Comparison of ENCODE assay signal across 8 mouse cellular contexts in the genomic region with DNA sequence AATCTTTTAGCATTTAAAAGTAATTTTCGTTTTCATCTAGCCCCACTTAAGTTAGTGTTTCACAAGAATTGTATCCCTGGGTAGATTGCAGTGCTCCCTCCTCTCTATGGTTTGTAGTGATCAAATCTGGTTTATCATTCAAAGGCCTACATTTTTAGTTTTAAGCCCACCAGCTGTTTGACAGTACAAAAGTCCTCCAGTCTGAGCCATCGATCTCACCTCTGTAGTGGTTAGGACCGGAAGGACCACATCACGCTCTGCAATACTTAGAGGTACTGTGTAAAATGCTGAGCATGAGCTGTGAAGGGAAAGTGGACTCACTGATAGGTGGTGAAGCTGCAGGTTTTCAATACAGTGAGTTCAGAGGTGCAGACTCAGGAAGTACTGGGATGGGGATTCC. TPM values are rescaled to one million over a fixed set of nuclear protein-coding genes. Genes with fewer than 3 reads are reported as not detected.
DNase-seq lines count a peak whose midpoint lies in the region; ATAC-seq and TF ChIP-seq lines count a peak whose summit lies in the region.

No protein-coding gene starts in this region.

- 23% methylated on average over 4 of the region's 4 CpGs for WGBS in kidney, embryonic 14.5 days
- WGBS in heart, postnatal 0 days: 6% methylated on average over 4 of the region's 4 CpGs
- 44% methylated on average over 4 of the region's 4 CpGs for WGBS in midbrain, embryonic 11.5 days

- H3K4me1 ChIP-seq in kidney, embryonic 14.5 days (ENCODE audit: control insufficient read depth, insufficient read depth, low read length): peaks cover 20% of the 10 kb centered on the region
- no peaks in the 10 kb centered on the region for H3K4me1 ChIP-seq in ES-Bruce4 (ENCODE audit: control insufficient read depth, insufficient read depth, low read length)
- peaks cover 11% of the 10 kb centered on the region for H3K4me1 ChIP-seq in heart, postnatal 0 days (ENCODE audit: control insufficient read depth, insufficient read depth)
- peaks cover 16% of the 10 kb centered on the region for H3K4me1 ChIP-seq in midbrain, embryonic 11.5 days (ENCODE audit: control insufficient read depth, insufficient read depth, low read length)

- TF ChIP-seq CTCF in ES-Bruce4 (IDR thresholded peaks at IDR 0.05; ENCODE audit: low read depth, low read length): no peak
- no peak for TF ChIP-seq CTCF in heart, postnatal 0 days (IDR thresholded peaks at IDR 0.05; ENCODE audit: low read depth)

- peaks cover 14% of the 10 kb centered on the region for H3K36me3 ChIP-seq in kidney, embryonic 14.5 days (ENCODE audit: control insufficient read depth, insufficient read depth, low read length)
- peaks cover 14% of the 10 kb centered on the region for H3K36me3 ChIP-seq in ES-Bruce4 (ENCODE audit: control insufficient read depth, insufficient read depth, low read length, poor library complexity, severe bottlenecking)
- peaks cover 6% of the 10 kb centered on the region for H3K36me3 ChIP-seq in heart, postnatal 0 days (replicated peaks; ENCODE audit: control insufficient read depth, insufficient read depth, low read length)
- no peaks in the 10 kb centered on the region; the same call in 1 of the 2 replicates for H3K36me3 ChIP-seq in midbrain, embryonic 11.5 days (ENCODE audit: control insufficient read depth, insufficient read depth, low read length)

- TF ChIP-seq POLR2A in ES-Bruce4 (IDR thresholded peaks at IDR 0.05; ENCODE audit: insufficient read depth, low read length): no peak

- H3K9me3 ChIP-seq in kidney, embryonic 14.5 days (ENCODE audit: control insufficient read depth, low read length): no peaks in the 10 kb centered on the region
- no peaks in the 10 kb centered on the region for H3K9me3 ChIP-seq in ES-Bruce4 (replicated peaks; ENCODE audit: control insufficient read depth, insufficient read depth, low read length, poor library complexity, severe bottlenecking)
- H3K9me3 ChIP-seq in heart, postnatal 0 days (replicated peaks; ENCODE audit: control insufficient read depth, low read length): no peaks in the 10 kb centered on the region
- H3K9me3 ChIP-seq in midbrain, embryonic 11.5 days (ENCODE audit: control insufficient read depth, low read length): no peaks in the 10 kb centered on the region

- H3K27me3 ChIP-seq in kidney, embryonic 14.5 days (ENCODE audit: control insufficient read depth, insufficient read depth, low read length): no peaks in the 10 kb centered on the region
- H3K27me3 ChIP-seq in ES-Bruce4 (ENCODE audit: control insufficient read depth, insufficient read depth, low read length, poor library complexity, severe bottlenecking): no peaks in the 10 kb centered on the region
- H3K27me3 ChIP-seq in heart, postnatal 0 days (ENCODE audit: control insufficient read depth, insufficient read depth, low read length): no peaks in the 10 kb centered on the region
- no peaks in the 10 kb centered on the region for H3K27me3 ChIP-seq in midbrain, embryonic 11.5 days (ENCODE audit: control insufficient read depth, insufficient read depth, low read length)

- peak overlapping the region; percentile 73 for H3K4me2 ChIP-seq in kidney, embryonic 14.5 days (replicated peaks; ENCODE audit: low read depth, low read length)
- H3K4me2 ChIP-seq in heart, postnatal 0 days (ENCODE audit: low read depth, low read length): peak overlapping the region; percentile 81
- H3K4me2 ChIP-seq in midbrain, embryonic 11.5 days: peak overlapping the region; percentile 67

- H3K9ac ChIP-seq in kidney, embryonic 14.5 days (ENCODE audit: low read depth, low read length): peak overlapping the region; percentile 99
- H3K9ac ChIP-seq in ES-Bruce4 (ENCODE audit: low read depth, poor library complexity, severe bottlenecking): peak overlapping the region; percentile 88
- H3K9ac ChIP-seq in heart, postnatal 0 days (replicated peaks; ENCODE audit: low read depth, low read length): peak overlapping the region; percentile 95
- peak overlapping the region; percentile 95 for H3K9ac ChIP-seq in midbrain, embryonic 11.5 days (ENCODE audit: low read length)

- no peak for ATAC-seq in kidney, embryonic 14.5 days (ENCODE audit: low FRiP score, low TSS enrichment)
- no peak for ATAC-seq in heart, postnatal 0 days (ENCODE audit: insufficient read depth, low read depth)
- ATAC-seq in midbrain, embryonic 11.5 days (ENCODE audit: low FRiP score): no peak

- no peak for TF ChIP-seq EP300 in ES-Bruce4 (IDR thresholded peaks at IDR 0.05; ENCODE audit: insufficient read depth, low read depth, low read length)
- no peak for TF ChIP-seq EP300 in heart, postnatal 0 days (IDR thresholded peaks at IDR 0.05; ENCODE audit: low read depth)

- intact Hi-C loops in left cerebral cortex, postnatal 25 days (cut with DNase I): loop anchor here (10.0 kb wide), 1 partner anchor 540 kb away; a partner anchor contains a TSS

- H3K27ac ChIP-seq in kidney, embryonic 14.5 days (ENCODE audit: low read depth, low read length): peak overlapping the region; percentile 97
- H3K27ac ChIP-seq in ES-Bruce4 (ENCODE audit: insufficient read depth, low read length): 0 out of 2 replicates have a peak overlapping the region, but pooled peaks have one; percentile 3
- H3K27ac ChIP-seq in heart, postnatal 0 days (ENCODE audit: low read depth): peak overlapping the region; percentile 100
- peak overlapping the region; percentile 98 for H3K27ac ChIP-seq in midbrain, embryonic 11.5 days (ENCODE audit: low read depth, low read length)

- peak overlapping the region; percentile 81 for H3K4me3 ChIP-seq in kidney, embryonic 14.5 days (ENCODE audit: low read length)
- peak overlapping the region; percentile 98 for H3K4me3 ChIP-seq in ES-Bruce4 (ENCODE audit: low read depth, low read length)
- H3K4me3 ChIP-seq in heart, postnatal 0 days (ENCODE audit: low read depth, low read length): peak overlapping the region; percentile 88
- peak overlapping the region; percentile 82 for H3K4me3 ChIP-seq in midbrain, embryonic 11.5 days (ENCODE audit: low read depth, low read length)

- no peak for DNase-seq in kidney, postnatal 4 days
- DNase-seq in heart, postnatal 0 days (ENCODE audit: low spot score): no peak
- DNase-seq in midbrain, embryonic 11.5 days (ENCODE audit: low spot score, missing footprints): peak; percentile 86
- no peak for DNase-seq in ovary, postnatal 10 days (ENCODE audit: low spot score)
- no peak for DNase-seq in ovary, adult 18-20 months (ENCODE audit: low spot score)
- no peak for DNase-seq in left cerebral cortex, postnatal 25 days (ENCODE audit: low spot score in 2 of 2)

RNA-seq across cellular contexts. Expression of a gene that starts 1.0 kb away (rescaled TPM):
- polyA plus RNA-seq in kidney, embryonic 14.5 days (2014; fragmentation: Nextera tagmentation; extraction: Ambion mirVana): 122 and 150 TPM in 2 replicates
- 191 and 201 TPM in 2 replicates for polyA plus RNA-seq in ES-Bruce4 (2011; ENCODE audit: insufficient read depth, insufficient read length, low read depth, missing spikeins)
- total RNA-seq in heart, postnatal 0 days (2014; rRNA removed; ENCODE audit: low replicate concordance): 54.9 and 56.2 TPM in 2 replicates
- polyA plus RNA-seq in heart, postnatal 0 days (2015; fragmentation: Nextera tagmentation; extraction: Ambion mirVana): 76.2 and 80.9 TPM in 2 replicates
- 130 and 135 TPM in 2 replicates for polyA plus RNA-seq in midbrain, embryonic 11.5 days (2014; fragmentation: Nextera tagmentation; extraction: Ambion mirVana)
- 10 to 100 TPM; 68.0 to 69.0 TPM for total RNA-seq in left cerebral cortex, postnatal 25 days (2021)

RNA-seq across cellular contexts. Expression of a gene that starts 10.3 kb away (rescaled TPM):
- 0.30 and 0.34 TPM in 2 replicates for polyA plus RNA-seq in kidney, embryonic 14.5 days (2014; fragmentation: Nextera tagmentation; extraction: Ambion mirVana)
- polyA plus RNA-seq in ES-Bruce4 (2011; ENCODE audit: insufficient read depth, insufficient read length, low read depth, missing spikeins): not detected in 2 replicates
- total RNA-seq in heart, postnatal 0 days (2014; rRNA removed; ENCODE audit: low replicate concordance): 1.5 TPM in 1 of 2 replicates, not detected in the other
- polyA plus RNA-seq in heart, postnatal 0 days (2015; fragmentation: Nextera tagmentation; extraction: Ambion mirVana): 0.05 and 0.25 TPM in 2 replicates
- polyA plus RNA-seq in midbrain, embryonic 11.5 days (2014; fragmentation: Nextera tagmentation; extraction: Ambion mirVana): not detected in 2 replicates
- not detected for total RNA-seq in left cerebral cortex, postnatal 25 days (2021)

RNA-seq across cellular contexts. Expression of a gene that starts 24.3 kb away (rescaled TPM):
- polyA plus RNA-seq in kidney, embryonic 14.5 days (2014; fragmentation: Nextera tagmentation; extraction: Ambion mirVana): 0.13 and 0.62 TPM in 2 replicates
- polyA plus RNA-seq in ES-Bruce4 (2011; ENCODE audit: insufficient read depth, insufficient read length, low read depth, missing spikeins): not detected in 2 replicates
- 0.31 TPM in 1 of 2 replicates, not detected in the other for total RNA-seq in heart, postnatal 0 days (2014; rRNA removed; ENCODE audit: low replicate concordance)
- not detected in 2 replicates for polyA plus RNA-seq in heart, postnatal 0 days (2015; fragmentation: Nextera tagmentation; extraction: Ambion mirVana)
- polyA plus RNA-seq in midbrain, embryonic 11.5 days (2014; fragmentation: Nextera tagmentation; extraction: Ambion mirVana): not detected in 2 replicates
- not detected for total RNA-seq in left cerebral cortex, postnatal 25 days (2021)

RNA-seq across cellular contexts. Expression of a gene that starts 31.6 kb away (rescaled TPM):
- polyA plus RNA-seq in kidney, embryonic 14.5 days (2014; fragmentation: Nextera tagmentation; extraction: Ambion mirVana): not detected in 2 replicates
- 0.27 TPM in 1 of 2 replicates, not detected in the other for polyA plus RNA-seq in ES-Bruce4 (2011; ENCODE audit: insufficient read depth, insufficient read length, low read depth, missing spikeins)
- 1.4 TPM in 1 of 2 replicates, not detected in the other for total RNA-seq in heart, postnatal 0 days (2014; rRNA removed; ENCODE audit: low replicate concordance)
- not detected in 2 replicates for polyA plus RNA-seq in heart, postnatal 0 days (2015; fragmentation: Nextera tagmentation; extraction: Ambion mirVana)
- not detected in 2 replicates for polyA plus RNA-seq in midbrain, embryonic 11.5 days (2014; fragmentation: Nextera tagmentation; extraction: Ambion mirVana)
- 1 to 10 TPM; 2.1 to 2.4 TPM for total RNA-seq in left cerebral cortex, postnatal 25 days (2021)

RNA-seq across cellular contexts. Expression of a gene that starts 49.4 kb away (rescaled TPM):
- 2.6 and 3.6 TPM in 2 replicates for polyA plus RNA-seq in kidney, embryonic 14.5 days (2014; fragmentation: Nextera tagmentation; extraction: Ambion mirVana)
- polyA plus RNA-seq in ES-Bruce4 (2011; ENCODE audit: insufficient read depth, insufficient read length, low read depth, missing spikeins): 1.9 and 2.2 TPM in 2 replicates
- 2.3 and 2.5 TPM in 2 replicates for total RNA-seq in heart, postnatal 0 days (2014; rRNA removed; ENCODE audit: low replicate concordance)
- 0.38 and 0.60 TPM in 2 replicates for polyA plus RNA-seq in heart, postnatal 0 days (2015; fragmentation: Nextera tagmentation; extraction: Ambion mirVana)
- polyA plus RNA-seq in midbrain, embryonic 11.5 days (2014; fragmentation: Nextera tagmentation; extraction: Ambion mirVana): 0.58 and 0.83 TPM in 2 replicates
- 10 to 100 TPM; 11.6 to 12.1 TPM for total RNA-seq in left cerebral cortex, postnatal 25 days (2021)

Comparison
In these comparisons a context has a peak if more than half of its experiments do, and no peak if none do; other contexts are left out.
1. H3K27ac ChIP-seq: peak in every context shown above with its lines; median percentile 100 in heart, postnatal 0 days; 98 in midbrain, embryonic 11.5 days; 97 in kidney, embryonic 14.5 days; 3 in ES-Bruce4.